Mouse (Mus musculus): Measurements from ENCODE around the gene Tmem175. TPM values are rescaled to one million over a fixed set of nuclear protein-coding genes. Genes with fewer than 3 reads are reported as not detected.
A peak's percentile ranks its signal among the peaks of the same experiment; 100 is the strongest.

The Tmem175 gene
- total and polyA plus RNA-seq, 3 experiments: 25.7 to 61.8 (median 28.5) TPM

GRCm38 (mm10) chr5:108653341-108653740 lies 23.8 kb downstream of the Tmem175 start:
- DNase-seq: no peak

GRCm38 (mm10) chr5:108654444-108654990 lies 24.9 kb downstream of the Tmem175 start:
- DNase-seq: no peak

- no peak for DNase-seq
Measured at GRCm38 (mm10) chr5:108655381-108655780, 25.8 kb downstream of the Tmem175 start.

- no peak for DNase-seq
Measured at GRCm38 (mm10) chr5:108655891-108656650, 26.5 kb downstream of the Tmem175 start.

- DNase-seq: no peak
Measured at GRCm38 (mm10) chr5:108657406-108657805, 27.8 kb downstream of the Tmem175 start.

- no peak for DNase-seq
Measured at GRCm38 (mm10) chr5:108658611-108659010, 29.0 kb downstream of the Tmem175 start.

GRCm38 (mm10) chr5:108659698-108660631 lies 30.4 kb downstream of the Tmem175 start, which contains the start of gene Idua:
TSS of gene Idua (plus strand) at chr5:108660331.
- DNase-seq: no peak

- peak; percentile 96 for DNase-seq
Measured at GRCm38 (mm10) chr5:108660632-108661268, 31.2 kb downstream of the Tmem175 start.

GRCm38 (mm10) chr5:108662772-108663171 lies 33.2 kb downstream of the Tmem175 start:
- no peak for DNase-seq

GRCm38 (mm10) chr5:108665066-108665465 lies 35.5 kb downstream of the Tmem175 start:
- DNase-seq: no peak

- DNase-seq: no peak
Measured at GRCm38 (mm10) chr5:108667370-108667769, 37.8 kb downstream of the Tmem175 start.

GRCm38 (mm10) chr5:108668387-108668932 lies 38.9 kb downstream of the Tmem175 start:
- DNase-seq: no peak

GRCm38 (mm10) chr5:108668977-108669936 lies 39.7 kb downstream of the Tmem175 start, which contains the start of gene Dgkq:
TSS of gene Dgkq (minus strand) at chr5:108669672.
- DNase-seq: peak; percentile 94

- no peak for DNase-seq
Measured at GRCm38 (mm10) chr5:108669986-108670385, 40.4 kb downstream of the Tmem175 start.

GRCm38 (mm10) chr5:108670785-108671184 lies 41.2 kb downstream of the Tmem175 start:
- peak; percentile 64 for DNase-seq

GRCm38 (mm10) chr5:108671757-108672156 lies 42.2 kb downstream of the Tmem175 start:
- DNase-seq: no peak

GRCm38 (mm10) chr5:108674624-108675023 lies 45.1 kb downstream of the Tmem175 start:
- DNase-seq: no peak

GRCm38 (mm10) chr5:108675251-108675816 lies 45.8 kb downstream of the Tmem175 start, which contains the start of gene Slc26a1:
TSS of gene Slc26a1 (minus strand) at chr5:108675569.
- no peak for DNase-seq

- DNase-seq: no peak
Measured at GRCm38 (mm10) chr5:108676772-108677498, 47.4 kb downstream of the Tmem175 start.
